Mouse (Mus musculus): Measurements from ENCODE around the gene Tulp2. TPM values are rescaled to one million over a fixed set of nuclear protein-coding genes. Genes with fewer than 3 reads are reported as not detected.
"Not testable (repeated sequence)": the region's sequence is repeated elsewhere in the genome, so short reads cannot be mapped to it uniquely, and the experiment has no call there.

Gene Tulp2
- polyA plus RNA-seq, 1 experiment from 2014 or later, result 2.3 TPM

GRCm38 (mm10) chr7:45477003-45477402 is 4.7 kb upstream of the Tulp2 start:
- DNase-seq (ENCODE audit: low spot score), result peak; percentile 73
- Histone ChIP-seq H3K4me1 (replicated peaks; ENCODE audit: control insufficient read depth, insufficient read depth, low read length) (no peaks in the 10 kb centered on the region), H3K9ac (ENCODE audit: low read length) (no peak overlapping the region), H3K4me3 (ENCODE audit: low read depth, low read length) (no peak overlapping the region), H3K4me2 (ENCODE audit: low read length) (no peak overlapping the region), H3K9me3 (ENCODE audit: control insufficient read depth, low read length) (no peaks in the 10 kb centered on the region), H3K36me3 (ENCODE audit: control insufficient read depth, insufficient read depth, low read length) (no peaks in the 10 kb centered on the region), H3K27me3 (replicated peaks; ENCODE audit: control insufficient read depth, insufficient read depth, low read length) (no peaks in the 10 kb centered on the region), H3K27ac (ENCODE audit: low read depth) (no peak overlapping the region)
- ATAC-seq (replicated peaks; ENCODE audit: low FRiP score, low TSS enrichment, low read depth), result no peak
- 14% methylated on average over 3 of the region's 3 CpGs for WGBS

- Histone ChIP-seq H3K9me3 (ENCODE audit: control insufficient read depth, low read length) (no peaks in the 10 kb centered on the region), H3K9ac (ENCODE audit: low read length) (no peak overlapping the region), H3K27me3 (replicated peaks; ENCODE audit: control insufficient read depth, insufficient read depth, low read length) (no peaks in the 10 kb centered on the region), H3K4me2 (ENCODE audit: low read length) (no peak overlapping the region), H3K4me3 (ENCODE audit: low read depth, low read length) (no peak overlapping the region), H3K27ac (ENCODE audit: low read depth) (no peak overlapping the region), H3K4me1 (replicated peaks; ENCODE audit: control insufficient read depth, insufficient read depth, low read length) (no peaks in the 10 kb centered on the region), H3K36me3 (ENCODE audit: control insufficient read depth, insufficient read depth, low read length) (no peaks in the 10 kb centered on the region)
- DNase-seq (ENCODE audit: low spot score) (no peak), ATAC-seq (replicated peaks; ENCODE audit: low FRiP score, low TSS enrichment, low read depth) (no peak)
- 92% methylated on average over 7 of the region's 7 CpGs for WGBS
Observed at GRCm38 (mm10) chr7:45478774-45479173, 2.9 kb upstream of the Tulp2 start.

GRCm38 (mm10) chr7:45480310-45480709 is 1.4 kb upstream of the Tulp2 start:
- H3K27me3 ChIP-seq (replicated peaks; ENCODE audit: control insufficient read depth, insufficient read depth, low read length); H3K4me2 ChIP-seq (ENCODE audit: low read length); H3K9me3 ChIP-seq (ENCODE audit: control insufficient read depth, low read length); H3K36me3 ChIP-seq (ENCODE audit: control insufficient read depth, insufficient read depth, low read length); H3K4me3 ChIP-seq (ENCODE audit: low read depth, low read length); H3K27ac ChIP-seq (ENCODE audit: low read depth); DNase-seq (ENCODE audit: low spot score); H3K9ac ChIP-seq (ENCODE audit: low read length); H3K4me1 ChIP-seq (replicated peaks; ENCODE audit: control insufficient read depth, insufficient read depth, low read length); ATAC-seq (replicated peaks; ENCODE audit: low FRiP score, low TSS enrichment, low read depth): not testable (repeated sequence)
- 77% methylated on average over 3 of the region's 4 CpGs for WGBS

- DNase-seq (ENCODE audit: low spot score) (no peak), ATAC-seq (replicated peaks; ENCODE audit: low FRiP score, low TSS enrichment, low read depth) (no peak)
- Histone ChIP-seq H3K27ac (ENCODE audit: low read depth) (no peak overlapping the region), H3K9me3 (ENCODE audit: control insufficient read depth, low read length) (no peaks in the 10 kb centered on the region), H3K36me3 (ENCODE audit: control insufficient read depth, insufficient read depth, low read length) (no peaks in the 10 kb centered on the region), H3K27me3 (replicated peaks; ENCODE audit: control insufficient read depth, insufficient read depth, low read length) (no peaks in the 10 kb centered on the region), H3K9ac (ENCODE audit: low read length) (no peak overlapping the region), H3K4me1 (replicated peaks; ENCODE audit: control insufficient read depth, insufficient read depth, low read length) (no peaks in the 10 kb centered on the region), H3K4me2 (ENCODE audit: low read length) (no peak overlapping the region), H3K4me3 (ENCODE audit: low read depth, low read length) (no peak overlapping the region)
- 67% methylated on average over 1 of the region's 1 CpGs for WGBS
Observed at GRCm38 (mm10) chr7:45482166-45482565, 489 bp downstream of the Tulp2 start.

- not testable (repeated sequence) for DNase-seq (ENCODE audit: low spot score); H3K4me3 ChIP-seq (ENCODE audit: low read depth, low read length); H3K27me3 ChIP-seq (replicated peaks; ENCODE audit: control insufficient read depth, insufficient read depth, low read length); H3K27ac ChIP-seq (ENCODE audit: low read depth); H3K4me1 ChIP-seq (replicated peaks; ENCODE audit: control insufficient read depth, insufficient read depth, low read length); H3K9me3 ChIP-seq (ENCODE audit: control insufficient read depth, low read length); H3K9ac ChIP-seq (ENCODE audit: low read length); ATAC-seq (replicated peaks; ENCODE audit: low FRiP score, low TSS enrichment, low read depth); H3K36me3 ChIP-seq (ENCODE audit: control insufficient read depth, insufficient read depth, low read length); H3K4me2 ChIP-seq (ENCODE audit: low read length)
- 94% methylated on average over 5 of the region's 5 CpGs for WGBS
Observed at GRCm38 (mm10) chr7:45484985-45485384, 3.3 kb downstream of the Tulp2 start.

GRCm38 (mm10) chr7:45486158-45486557 is 4.5 kb downstream of the Tulp2 start:
- H3K9me3 ChIP-seq (ENCODE audit: control insufficient read depth, low read length), result no peaks in the 10 kb centered on the region
- WGBS, result 62% methylated on average over 7 of the region's 7 CpGs

GRCm38 (mm10) chr7:45486761-45487415 is 5.2 kb downstream of the Tulp2 start, which contains the start of gene Gm45808:
TSS of gene Gm45808 (minus strand) at chr7:45486811.
- H3K27ac ChIP-seq (ENCODE audit: low read depth), result peak within 1 kb of the TSS; percentile 49; the same call in 1 of the 2 replicates
- H3K27me3 ChIP-seq (replicated peaks; ENCODE audit: control insufficient read depth, insufficient read depth, low read length), result no peaks in the 10 kb centered on the region
- H3K9me3 ChIP-seq (ENCODE audit: control insufficient read depth, low read length), result no peaks in the 10 kb centered on the region
- no peak within 1 kb of the TSS for H3K4me2 ChIP-seq (ENCODE audit: low read length)
- no peaks in the 10 kb centered on the region for H3K36me3 ChIP-seq (ENCODE audit: control insufficient read depth, insufficient read depth, low read length)
- H3K4me1 ChIP-seq (replicated peaks; ENCODE audit: control insufficient read depth, insufficient read depth, low read length), result peaks cover 15% of the 10 kb centered on the region
- no peak within 1 kb of the TSS for H3K9ac ChIP-seq (ENCODE audit: low read length)
- ATAC-seq (replicated peaks; ENCODE audit: low FRiP score, low TSS enrichment, low read depth) (no peak), DNase-seq (ENCODE audit: low spot score) (no peak)
- H3K4me3 ChIP-seq (ENCODE audit: low read depth, low read length), result no peak within 1 kb of the TSS
- WGBS, result 83% methylated on average over 12 of the region's 12 CpGs

More at GRCm38 (mm10) chr7:45486158-45486557, 4.5 kb downstream of the Tulp2 start:
- no peak overlapping the region for H3K27ac ChIP-seq (ENCODE audit: low read depth)
- H3K27me3 ChIP-seq (replicated peaks; ENCODE audit: control insufficient read depth, insufficient read depth, low read length), result no peaks in the 10 kb centered on the region
- DNase-seq (ENCODE audit: low spot score) (no peak), ATAC-seq (replicated peaks; ENCODE audit: low FRiP score, low TSS enrichment, low read depth) (no peak)
- H3K4me2 ChIP-seq (ENCODE audit: low read length), result no peak overlapping the region
- H3K4me3 ChIP-seq (ENCODE audit: low read depth, low read length), result no peak overlapping the region
- H3K9ac ChIP-seq (ENCODE audit: low read length), result no peak overlapping the region
- H3K4me1 ChIP-seq (replicated peaks; ENCODE audit: control insufficient read depth, insufficient read depth, low read length), result peaks cover 13% of the 10 kb centered on the region
- no peaks in the 10 kb centered on the region for H3K36me3 ChIP-seq (ENCODE audit: control insufficient read depth, insufficient read depth, low read length)

GRCm38 (mm10) chr7:45487861-45488292 is 6.2 kb downstream of the Tulp2 start:
- Histone ChIP-seq H3K27me3 (replicated peaks; ENCODE audit: control insufficient read depth, insufficient read depth, low read length) (no peaks in the 10 kb centered on the region), H3K9me3 (ENCODE audit: control insufficient read depth, low read length) (no peaks in the 10 kb centered on the region), H3K27ac (ENCODE audit: low read depth) (peak overlapping the region; percentile 49), H3K4me2 (ENCODE audit: low read length) (peak overlapping the region; percentile 57), H3K4me3 (ENCODE audit: low read depth, low read length) (peak overlapping the region; percentile 47), H3K4me1 (replicated peaks; ENCODE audit: control insufficient read depth, insufficient read depth, low read length) (peaks cover 15% of the 10 kb centered on the region), H3K36me3 (ENCODE audit: control insufficient read depth, insufficient read depth, low read length) (peaks cover 6% of the 10 kb centered on the region; the same call in 1 of the 2 replicates), H3K9ac (ENCODE audit: low read length) (peak overlapping the region; percentile 58; the same call in 1 of the 2 replicates)
- WGBS, result 29% methylated on average over 11 of the region's 11 CpGs
- DNase-seq (ENCODE audit: low spot score) (peak; percentile 68), ATAC-seq (replicated peaks; ENCODE audit: low FRiP score, low TSS enrichment, low read depth) (peak; percentile 5; the same call in 1 of the 2 replicates)
